9 mouse cellular contexts compared by ENCODE assay signal in genomic region chr13:101509946-101510345, GRCm38 (mm10).
DNase-seq lines count a peak whose midpoint lies in the region; ATAC-seq lines count a peak whose summit lies in the region.
"Had no signal": no experiment of that assay in that cellular context is flagged by ENCODE, and none has a peak within 500 bp of the region (broad histone marks: within the 10 kb centered on the region; RNA-seq: fewer than 3 reads in every experiment).

No protein-coding gene starts in this region.

- peak; percentile 45 to 58 for DNase-seq in cerebellum, postnatal 10 days
- DNase-seq in cerebellum, postnatal 36 days: no peak
- peak; percentile 28 for DNase-seq in lung, postnatal 14 days
- DNase-seq in thymus, postnatal 14 days: peak; percentile 79
- no peak for DNase-seq in left cerebral cortex, postnatal 10 days (ENCODE audit: extremely low spot score in 1 of 2, low spot score in 2 of 2)

- H3K4me2 ChIP-seq in neural tube, embryonic 12.5 days (replicated peaks): no peak overlapping the region
- no peak overlapping the region for H3K4me2 ChIP-seq in neural tube, embryonic 15.5 days
- no peak overlapping the region for H3K4me2 ChIP-seq in hindbrain, embryonic 15.5 days
- H3K4me2 ChIP-seq: heart, embryonic 13.5 days had no signal

- H3K9ac ChIP-seq in neural tube, embryonic 12.5 days: no peak overlapping the region
- H3K9ac ChIP-seq in neural tube, embryonic 15.5 days (replicated peaks): no peak overlapping the region
- H3K9ac ChIP-seq in hindbrain, embryonic 15.5 days: no peak overlapping the region
- H3K9ac ChIP-seq: heart, embryonic 13.5 days had no signal

- no peaks in the 10 kb centered on the region for H3K27me3 ChIP-seq in neural tube, embryonic 12.5 days (replicated peaks)
- no peaks in the 10 kb centered on the region for H3K27me3 ChIP-seq in neural tube, embryonic 15.5 days (replicated peaks)
- H3K27me3 ChIP-seq in hindbrain, embryonic 15.5 days: no peaks in the 10 kb centered on the region
- H3K27me3 ChIP-seq: heart, embryonic 13.5 days had no signal

- intact Hi-C loops in left cerebral cortex, postnatal 10 days (cut with DNase I): loop anchor here (5.0 kb wide), 1 partner anchor 182 kb away; no protein-coding TSS in a partner anchor

- H3K4me1 ChIP-seq in neural tube, embryonic 12.5 days: no peaks in the 10 kb centered on the region
- no peaks in the 10 kb centered on the region for H3K4me1 ChIP-seq in neural tube, embryonic 15.5 days
- H3K4me1 ChIP-seq in hindbrain, embryonic 15.5 days (replicated peaks): no peaks in the 10 kb centered on the region

- no peak overlapping the region for H3K27ac ChIP-seq in neural tube, embryonic 12.5 days
- H3K27ac ChIP-seq in neural tube, embryonic 15.5 days (replicated peaks): no peak overlapping the region
- no peak overlapping the region for H3K27ac ChIP-seq in hindbrain, embryonic 15.5 days (replicated peaks)
- H3K27ac ChIP-seq: heart, embryonic 13.5 days had no signal

- no peaks in the 10 kb centered on the region for H3K36me3 ChIP-seq in neural tube, embryonic 12.5 days
- H3K36me3 ChIP-seq in neural tube, embryonic 15.5 days: no peaks in the 10 kb centered on the region
- no peaks in the 10 kb centered on the region for H3K36me3 ChIP-seq in hindbrain, embryonic 15.5 days
- H3K36me3 ChIP-seq: heart, embryonic 13.5 days had no signal

- WGBS in neural tube, embryonic 12.5 days: 69% methylated on average over 1 of the region's 1 CpGs
- WGBS in neural tube, embryonic 15.5 days: 68% methylated on average over 1 of the region's 1 CpGs
- 58% methylated on average over 1 of the region's 1 CpGs for WGBS in hindbrain, embryonic 15.5 days

- H3K4me3 ChIP-seq in neural tube, embryonic 12.5 days: no peak overlapping the region
- no peak overlapping the region for H3K4me3 ChIP-seq in neural tube, embryonic 15.5 days (replicated peaks)
- no peak overlapping the region for H3K4me3 ChIP-seq in hindbrain, embryonic 15.5 days
- H3K4me3 ChIP-seq: heart, embryonic 13.5 days had no signal

- H3K9me3 ChIP-seq in neural tube, embryonic 12.5 days: no peaks in the 10 kb centered on the region
- H3K9me3 ChIP-seq in neural tube, embryonic 15.5 days (replicated peaks): no peaks in the 10 kb centered on the region
- H3K9me3 ChIP-seq in hindbrain, embryonic 15.5 days: no peaks in the 10 kb centered on the region
- H3K9me3 ChIP-seq: heart, embryonic 13.5 days had no signal

- ATAC-seq in neural tube, embryonic 12.5 days (ENCODE audit: low FRiP score, low read depth): peak; percentile 21; the same call in 1 of the 2 replicates
- no peak for ATAC-seq in neural tube, embryonic 15.5 days (ENCODE audit: low FRiP score)
- ATAC-seq in hindbrain, embryonic 15.5 days (ENCODE audit: low FRiP score, low read depth): 0 out of 2 replicates have a peak, but pooled peaks have one; percentile 27

Comparison
In these comparisons a context has a peak if more than half of its experiments do, and no peak if none do; other contexts are left out.
1. DNase-seq: peak in cerebellum, postnatal 10 days (2 of 2), lung, postnatal 14 days (single experiment) and thymus, postnatal 14 days (single experiment); none in cerebellum, postnatal 36 days (0 of 2) and left cerebral cortex, postnatal 10 days (0 of 2).